Mouse (Mus musculus) heart, postnatal 14 days (tissue): ENCODE measurements around the gene Zfp839. TPM values are rescaled to one million over a fixed set of nuclear protein-coding genes. Genes with fewer than 3 reads are reported as not detected.
"Not testable (repeated sequence)": the region's sequence is repeated elsewhere in the genome, so short reads cannot be mapped to it uniquely, and the experiment has no call there.

Experiments
- DNase-seq, 2 experiments: peaks; one replicate each; pipeline ENCODE4 v3.0.0; 2021 to 2022
- intact Hi-C: fragments of 180-260 bp; cut with DNase I; formaldehyde crosslinking; loops from one replicate; pipeline ENCODE4 v1.15.1; 2025
- total RNA-seq, 2 experiments: library from RNA; stranded (reverse); gene quantifications; 2 replicates each; pipeline ENCODE4 v1.2.3; 2021

The Zfp839 gene
- total RNA-seq, 2 experiments from 2014 or later: 7.9 to 8.0 TPM

- DNase-seq: no peak
- intact Hi-C loops: no loop called here
These were observed 12.2 kb upstream of the Zfp839 start for GRCm38 (mm10) chr12:110837850-110838249.

- intact Hi-C loops: loop anchor here (5.0 kb wide), 4 partner anchors 103 to 423 kb away; partner anchors contain the start of genes Ppp2r5c and Wdr20
- peak; percentile 97 to 98 for DNase-seq
These were observed 9.5 kb upstream of the Zfp839 start, which contains the start of gene Mok for GRCm38 (mm10) chr12:110840348-110841198. Gene Mok, minus strand, starts transcription at chr12:110840939.

- intact Hi-C loops: loop anchor here (2.0 to 5.0 kb wide), 5 partner anchors 105 to 425 kb away; partner anchors contain the start of genes Ppp2r5c and Wdr20
- DNase-seq: no peak
These were observed 8.1 kb upstream of the Zfp839 start for GRCm38 (mm10) chr12:110841731-110842493.

GRCm38 (mm10) chr12:110843194-110844048 lies 6.6 kb upstream of the Zfp839 start:
- peak; percentile 88 to 90 for DNase-seq
- intact Hi-C loops: loop anchor here (2.0 to 5.0 kb wide), 5 partner anchors 106 to 426 kb away; partner anchors contain the start of genes Ppp2r5c and Wdr20

GRCm38 (mm10) chr12:110844227-110845130 lies 5.6 kb upstream of the Zfp839 start:
- peak; percentile 31 to 40 for DNase-seq
- intact Hi-C loops: loop anchor here (5.0 kb wide), 4 partner anchors 107 to 427 kb away; partner anchors contain the start of genes Ppp2r5c and Wdr20

- intact Hi-C loops: no loop called here
- DNase-seq: peak; percentile 92 to 93
These were observed 4.7 kb upstream of the Zfp839 start for GRCm38 (mm10) chr12:110845131-110845880.

- intact Hi-C loops: no loop called here
- DNase-seq: no peak
These were observed 3.8 kb upstream of the Zfp839 start for GRCm38 (mm10) chr12:110846191-110846765.

- intact Hi-C loops: no loop called here
- DNase-seq: no peak
These were observed 840 bp downstream of the Zfp839 start for GRCm38 (mm10) chr12:110850929-110851256.

- intact Hi-C loops: no loop called here
- DNase-seq: no peak
These were observed 1.4 kb downstream of the Zfp839 start for GRCm38 (mm10) chr12:110851414-110851813.

- no peak for DNase-seq
- intact Hi-C loops: no loop called here
These were observed 1.9 kb downstream of the Zfp839 start for GRCm38 (mm10) chr12:110851923-110852322.

GRCm38 (mm10) chr12:110854786-110855737 lies 5.0 kb downstream of the Zfp839 start:
- no peak for DNase-seq
- intact Hi-C loops: no loop called here

GRCm38 (mm10) chr12:110857196-110857595 lies 7.1 kb downstream of the Zfp839 start:
- DNase-seq: no peak
- intact Hi-C loops: no loop called here

- intact Hi-C loops, DNase-seq: not testable (repeated sequence)
These were observed 8.6 kb downstream of the Zfp839 start for GRCm38 (mm10) chr12:110858681-110859080.

- DNase-seq: no peak
- intact Hi-C loops: no loop called here
These were observed 10.2 kb downstream of the Zfp839 start for GRCm38 (mm10) chr12:110860293-110860692.

GRCm38 (mm10) chr12:110861256-110861655 lies 11.2 kb downstream of the Zfp839 start:
- DNase-seq: no peak
- intact Hi-C loops: no loop called here

- intact Hi-C loops: no loop called here
- DNase-seq: no peak
These were observed 14.0 kb downstream of the Zfp839 start for GRCm38 (mm10) chr12:110864008-110864407.

- DNase-seq: no peak
- intact Hi-C loops: no loop called here
These were observed 15.5 kb downstream of the Zfp839 start for GRCm38 (mm10) chr12:110865571-110865970.
